Mouse (Mus musculus) neutrophil, adult 5-6 weeks (primary cell): ENCODE data around the gene Cep131. TPM values are rescaled to one million over a fixed set of nuclear protein-coding genes. Genes with fewer than 3 reads are reported as not detected.

ENCODE experiments used
- ATAC-seq: fragments of 151-379, 151-347 bp; 2 replicates; pipeline ENCODE4 v1.8.0; 2017; ENCODE audit warnings: mild to moderate bottlenecking, moderate TSS enrichment; ENCODE audit not compliant: insufficient number of reproducible peaks, poor library complexity, low FRiP score, severe bottlenecking; ENCODE audit errors: extremely low read depth
- total RNA-seq: library from RNA; stranded (forward); fragments of 200-1000 nt; gene quantifications from 2 replicates; pipeline ENCODE4 v1.2.3, GENCODE M21; 2017

Cep131 gene
- total RNA-seq, 1 experiment from 2014 or later: 6.3 TPM

GRCm38 (mm10) chr11:120060634-120061033 is 26.0 kb downstream of the Cep131 start:
- ATAC-seq: no peak

GRCm38 (mm10) chr11:120055953-120056732 is 30.5 kb downstream of the Cep131 start:
- no peak for ATAC-seq

GRCm38 (mm10) chr11:120053846-120054245 is 32.8 kb downstream of the Cep131 start:
- ATAC-seq: no peak

- no peak for ATAC-seq
Measured at GRCm38 (mm10) chr11:120052274-120052673, 34.4 kb downstream of the Cep131 start.

- ATAC-seq: no peak
Measured at GRCm38 (mm10) chr11:120051124-120051811, 35.4 kb downstream of the Cep131 start.

- no peak for ATAC-seq
Measured at GRCm38 (mm10) chr11:120049067-120049466, 37.6 kb downstream of the Cep131 start.

GRCm38 (mm10) chr11:120048252-120048556 is 38.4 kb downstream of the Cep131 start:
- no peak for ATAC-seq

- ATAC-seq: no peak
Measured at GRCm38 (mm10) chr11:120047531-120048251, 38.9 kb downstream of the Cep131 start.

- ATAC-seq: no peak
Measured at GRCm38 (mm10) chr11:120046553-120047191, 40.0 kb downstream of the Cep131 start, which contains the start of gene Aatk. Aatk (minus strand) TSS chr11:120047167.

- no peak for ATAC-seq
Measured at GRCm38 (mm10) chr11:120045839-120046552, 40.6 kb downstream of the Cep131 start.

GRCm38 (mm10) chr11:120045341-120045740 is 41.3 kb downstream of the Cep131 start:
- no peak for ATAC-seq

- peak; percentile 26; the same call in 1 of the 2 replicates for ATAC-seq
Measured at GRCm38 (mm10) chr11:120042141-120042838, 44.3 kb downstream of the Cep131 start.

- peak; percentile 63 for ATAC-seq
Measured at GRCm38 (mm10) chr11:120041191-120042123, 45.2 kb downstream of the Cep131 start.

- ATAC-seq: peak; percentile 18; the same call in 1 of the 2 replicates
Measured at GRCm38 (mm10) chr11:120040440-120040839, 46.2 kb downstream of the Cep131 start.

GRCm38 (mm10) chr11:120039581-120039980 is 47.0 kb downstream of the Cep131 start:
- ATAC-seq: no peak

- peak; percentile 64; the same call in 1 of the 2 replicates for ATAC-seq
Measured at GRCm38 (mm10) chr11:120034762-120035161, 51.9 kb downstream of the Cep131 start.

GRCm38 (mm10) chr11:120034306-120034705 is 52.3 kb downstream of the Cep131 start:
- no peak for ATAC-seq
